Mouse (Mus musculus) midbrain, embryonic 15.5 days (tissue): Measurements from ENCODE around the gene Nfya. TPM values are rescaled to one million over a fixed set of nuclear protein-coding genes. Genes with fewer than 3 reads are reported as not detected.
A peak's percentile ranks its signal among the peaks of the same experiment; 100 is the strongest.

Experiments used
- ATAC-seq: fragments of 200-750 bp; cut with Nextera tagmentation; replicated peaks from 2 replicates; pipeline ENCODE4 v1.8.0; 2017; ENCODE audit warnings: moderate TSS enrichment
- H3K27ac ChIP-seq: fragments of 300-500 bp; sonication (generic); 2 replicates; pipeline ENCODE4 v1.5.1; 2015; ENCODE audit warnings: mild to moderate bottlenecking, inconsistent platforms
- H3K27me3 ChIP-seq: fragments of 300-500 bp; sonication (generic); replicated peaks from 2 replicates; pipeline ENCODE4 v1.6.1; 2015; ENCODE audit warnings: inconsistent platforms
- H3K36me3 ChIP-seq: fragments of 300-500 bp; sonication (generic); replicated peaks from 2 replicates; pipeline ENCODE4 v1.6.1; 2015; ENCODE audit warnings: inconsistent platforms
- H3K4me1 ChIP-seq: fragments of 300-500 bp; sonication (generic); 2 replicates; pipeline ENCODE4 v1.6.1; 2015; ENCODE audit warnings: inconsistent platforms
- H3K4me2 ChIP-seq: fragments of 300-500 bp; sonication (generic); 2 replicates; pipeline ENCODE4 v1.6.1; 2015; ENCODE audit warnings: inconsistent platforms, mild to moderate bottlenecking, moderate library complexity
- H3K4me3 ChIP-seq: fragments of 300-500 bp; sonication (generic); 2 replicates; pipeline ENCODE4 v1.5.1; 2015; ENCODE audit warnings: mild to moderate bottlenecking, inconsistent platforms
- H3K9ac ChIP-seq: fragments of 300-500 bp; sonication (generic); 2 replicates; pipeline ENCODE4 v1.6.1; 2015; ENCODE audit warnings: mild to moderate bottlenecking, inconsistent platforms
- H3K9me3 ChIP-seq: fragments of 300-500 bp; sonication (generic); 2 replicates; pipeline ENCODE4 v1.6.1; 2016; ENCODE audit warnings: inconsistent platforms
- WGBS: fragments of 180-500 bp; shearing (Covaris S2); methylation state at CpG from one replicate; pipeline ENCODE4 v1.1.7; 2015; ENCODE audit warnings: mixed read lengths; 5-methylcytosine and 5-hydroxymethylcytosine counted together
- polyA plus RNA-seq: library from polyadenylated mRNA; unstranded; fragments of >200 nt; fragmentation: Nextera tagmentation; extraction: Ambion mirVana; gene quantifications from 2 replicates; pipeline ENCODE4 v1.2.1, GENCODE M21; 2015

Gene Nfya
- polyA plus RNA-seq, 1 experiment from 2014 or later, result 12.3 TPM

GRCm38 (mm10) chr17:48426991-48427750 is 17.5 kb upstream of the Nfya start:
- Histone ChIP-seq H3K4me1 (no peaks in the 10 kb centered on the region; the same call in 1 of the 2 replicates), H3K9me3 (no peaks in the 10 kb centered on the region), H3K4me3 (no peak overlapping the region), H3K36me3 (no peaks in the 10 kb centered on the region), H3K9ac (no peak overlapping the region), H3K4me2 (no peak overlapping the region), H3K27me3 (no peaks in the 10 kb centered on the region), H3K27ac (no peak overlapping the region)
- 75% methylated on average over 13 of the region's 13 CpGs for WGBS
- ATAC-seq, result no peak

DNA sequence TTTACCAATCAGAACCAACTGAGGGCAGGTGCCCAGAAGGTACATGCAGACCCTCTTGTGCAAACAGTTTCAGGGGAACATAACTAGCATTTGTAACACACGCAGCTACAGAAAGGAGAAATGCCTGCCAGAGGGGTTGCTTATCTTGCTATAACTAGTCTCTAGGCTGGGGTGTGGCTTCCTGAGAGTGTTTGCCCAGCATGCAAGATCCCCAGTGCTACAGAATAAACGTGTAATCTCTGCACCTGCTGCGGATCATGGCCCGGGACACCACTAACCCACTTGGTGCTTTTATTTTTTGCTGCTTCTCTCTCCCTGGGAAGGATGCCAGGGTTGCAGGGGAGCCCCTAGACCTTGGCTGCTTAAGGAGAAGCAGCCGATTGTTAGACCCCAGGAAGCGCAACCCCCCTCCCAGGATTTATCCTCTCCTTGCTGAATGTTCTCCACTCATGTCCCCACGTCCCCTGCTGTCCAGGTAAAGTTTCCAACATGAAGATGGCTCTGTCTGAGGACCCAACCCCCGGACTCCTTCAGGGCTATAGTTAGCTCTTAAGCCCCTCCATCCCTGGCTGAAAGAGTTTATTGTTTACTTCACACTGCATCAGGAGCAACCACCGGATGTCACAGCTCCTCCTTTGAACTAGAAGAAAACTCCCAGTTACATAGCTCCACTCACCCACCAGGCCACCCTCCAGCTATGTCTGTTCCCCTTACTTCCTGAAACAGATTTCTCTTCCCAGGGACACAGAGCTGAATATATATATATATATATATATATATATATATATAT is 16.3 kb upstream of the Nfya start:
- no peaks in the 10 kb centered on the region for H3K36me3 ChIP-seq
- H3K9me3 ChIP-seq, result no peaks in the 10 kb centered on the region
- no peak overlapping the region for H3K4me3 ChIP-seq
- no peak overlapping the region for H3K9ac ChIP-seq
- no peak for ATAC-seq
- no peaks in the 10 kb centered on the region for H3K27me3 ChIP-seq
- no peak overlapping the region for H3K27ac ChIP-seq
- H3K4me2 ChIP-seq, result no peak overlapping the region
- 46% methylated on average over 9 of the region's 9 CpGs for WGBS
- no peaks in the 10 kb centered on the region; the same call in 1 of the 2 replicates for H3K4me1 ChIP-seq

- 89% methylated on average over 9 of the region's 9 CpGs for WGBS
- H3K36me3 ChIP-seq, result no peaks in the 10 kb centered on the region
- H3K27ac ChIP-seq, result no peak overlapping the region
- H3K9me3 ChIP-seq, result no peaks in the 10 kb centered on the region
- no peak overlapping the region for H3K4me3 ChIP-seq
- no peaks in the 10 kb centered on the region; the same call in 1 of the 2 replicates for H3K4me1 ChIP-seq
- H3K9ac ChIP-seq, result no peak overlapping the region
- H3K4me2 ChIP-seq, result no peak overlapping the region
- ATAC-seq, result no peak
- no peaks in the 10 kb centered on the region for H3K27me3 ChIP-seq
Measured at GRCm38 (mm10) chr17:48424237-48424636, 14.5 kb upstream of the Nfya start.

DNA sequence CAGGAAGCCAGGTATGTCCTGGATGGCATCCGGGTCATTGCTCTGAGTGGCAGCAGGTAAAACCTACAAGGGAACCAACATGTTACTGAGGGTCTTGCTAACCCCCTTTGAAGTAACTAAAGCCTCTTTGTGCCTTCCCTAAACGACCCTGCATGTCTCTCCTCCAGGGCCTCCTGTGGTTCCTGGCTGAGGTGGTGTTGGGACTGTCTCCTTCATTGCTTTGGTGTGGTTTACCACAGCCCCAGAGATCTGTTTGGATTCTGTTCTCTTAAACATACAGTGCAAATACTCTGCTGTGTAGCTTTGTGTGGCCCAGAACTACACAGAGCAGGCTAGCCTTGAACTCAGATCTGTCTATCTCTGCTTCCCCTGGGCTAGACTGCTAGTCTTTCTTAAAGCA is 9.9 kb upstream of the Nfya start:
- no peaks in the 10 kb centered on the region for H3K27me3 ChIP-seq
- no peak overlapping the region for H3K9ac ChIP-seq
- ATAC-seq, result no peak
- H3K4me3 ChIP-seq, result no peak overlapping the region
- no peaks in the 10 kb centered on the region for H3K4me1 ChIP-seq
- H3K4me2 ChIP-seq, result no peak overlapping the region
- no peak overlapping the region for H3K27ac ChIP-seq
- H3K36me3 ChIP-seq, result no peaks in the 10 kb centered on the region; the same call in 1 of the 2 replicates
- 68% methylated on average over 2 of the region's 2 CpGs for WGBS
- no peaks in the 10 kb centered on the region for H3K9me3 ChIP-seq

- no peaks in the 10 kb centered on the region for H3K9me3 ChIP-seq
- no peak overlapping the region for H3K4me3 ChIP-seq
- no peaks in the 10 kb centered on the region; the same call in 1 of the 2 replicates for H3K36me3 ChIP-seq
- no peak overlapping the region for H3K4me2 ChIP-seq
- H3K9ac ChIP-seq, result no peak overlapping the region
- H3K27me3 ChIP-seq, result no peaks in the 10 kb centered on the region
- ATAC-seq, result no peak
- no peak overlapping the region for H3K27ac ChIP-seq
- 85% methylated on average over 1 of the region's 1 CpGs for WGBS
- H3K4me1 ChIP-seq, result no peaks in the 10 kb centered on the region
Measured at GRCm38 (mm10) chr17:48418781-48419180, 9.1 kb upstream of the Nfya start.

DNA sequence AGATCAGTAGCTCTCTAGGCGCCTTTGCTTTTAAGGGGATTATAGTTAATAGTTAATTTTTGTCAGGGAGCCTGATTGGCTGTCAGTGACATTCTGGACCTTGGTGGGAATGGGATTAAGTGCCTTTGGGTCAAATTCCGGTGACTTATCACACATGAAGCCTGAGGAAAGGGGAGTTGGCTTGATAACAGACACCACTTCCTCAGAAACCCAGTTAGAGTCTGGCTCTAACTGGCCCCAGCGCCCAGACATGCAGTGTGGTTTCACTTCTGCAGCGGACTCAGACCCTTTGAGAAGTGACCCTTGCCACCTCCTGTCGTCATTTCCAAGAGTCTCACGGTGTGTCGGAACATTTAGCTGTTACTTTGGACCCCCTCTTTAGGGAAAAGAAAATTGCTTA is 8.5 kb upstream of the Nfya start:
- Histone ChIP-seq H3K9me3 (no peaks in the 10 kb centered on the region), H3K27ac (no peak overlapping the region), H3K4me1 (no peaks in the 10 kb centered on the region), H3K36me3 (no peaks in the 10 kb centered on the region; the same call in 1 of the 2 replicates), H3K27me3 (no peaks in the 10 kb centered on the region), H3K4me2 (no peak overlapping the region), H3K9ac (no peak overlapping the region), H3K4me3 (no peak overlapping the region)
- WGBS, result 84% methylated on average over 7 of the region's 7 CpGs
- no peak for ATAC-seq

GRCm38 (mm10) chr17:48417521-48417920 is 7.8 kb upstream of the Nfya start:
- WGBS, result 93% methylated on average over 6 of the region's 6 CpGs
- H3K4me1 ChIP-seq, result no peaks in the 10 kb centered on the region
- no peaks in the 10 kb centered on the region; the same call in 1 of the 2 replicates for H3K36me3 ChIP-seq
- no peaks in the 10 kb centered on the region for H3K9me3 ChIP-seq
- H3K4me2 ChIP-seq, result no peak overlapping the region
- ATAC-seq, result no peak
- no peak overlapping the region for H3K4me3 ChIP-seq
- no peak overlapping the region for H3K27ac ChIP-seq
- H3K9ac ChIP-seq, result no peak overlapping the region
- no peaks in the 10 kb centered on the region for H3K27me3 ChIP-seq

DNA sequence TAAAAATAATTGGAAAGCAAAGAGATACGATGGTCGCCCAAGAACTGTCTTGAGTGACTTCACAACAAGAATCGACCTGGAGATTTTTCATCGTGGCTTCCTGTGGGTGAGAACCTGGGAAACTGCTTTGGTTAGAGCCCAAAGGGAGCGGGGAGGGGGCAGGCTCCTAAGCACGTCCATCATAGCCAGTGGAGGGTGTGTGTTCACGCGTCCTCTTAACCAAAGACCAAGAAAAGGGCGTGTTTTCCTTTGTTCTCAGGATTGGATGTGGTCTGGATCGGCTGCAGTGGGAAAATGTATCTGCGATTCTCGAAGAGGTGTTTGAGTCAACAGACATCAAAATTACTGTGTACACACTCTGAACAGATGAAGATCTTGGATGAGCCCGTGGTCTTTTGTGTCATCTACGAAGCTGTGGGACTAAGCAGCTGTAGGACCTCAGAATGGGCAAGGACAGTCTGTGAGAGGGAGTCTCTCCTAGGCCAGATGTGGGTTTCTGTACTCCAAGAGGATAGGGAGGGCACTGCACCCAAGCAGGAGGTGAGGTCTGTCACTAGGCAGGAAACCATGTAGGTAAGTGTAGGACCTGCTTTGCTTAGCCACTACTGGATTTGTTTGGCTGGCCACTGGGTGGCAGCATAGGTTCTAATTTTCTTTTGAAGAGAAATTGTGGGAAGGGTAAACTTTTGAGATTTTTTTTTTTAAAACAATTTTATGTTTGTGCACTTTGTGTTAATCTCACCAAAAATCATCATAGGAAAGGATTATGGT is 6.9 kb upstream of the Nfya start:
- ATAC-seq, result peak; percentile 84

GRCm38 (mm10) chr17:48416011-48416410 is 6.3 kb upstream of the Nfya start:
- no peak for ATAC-seq
- Histone ChIP-seq H3K9ac (no peak overlapping the region), H3K4me1 (peaks cover 13% of the 10 kb centered on the region), H3K9me3 (no peaks in the 10 kb centered on the region), H3K27ac (no peak overlapping the region), H3K36me3 (no peaks in the 10 kb centered on the region; the same call in 1 of the 2 replicates), H3K27me3 (no peaks in the 10 kb centered on the region), H3K4me2 (no peak overlapping the region), H3K4me3 (no peak overlapping the region)
- 82% methylated on average over 7 of the region's 7 CpGs for WGBS

More for the DNA sequence above, 6.9 kb upstream of the Nfya start:
- H3K4me3 ChIP-seq, result no peak overlapping the region
- no peaks in the 10 kb centered on the region; the same call in 1 of the 2 replicates for H3K36me3 ChIP-seq
- no peak overlapping the region for H3K4me2 ChIP-seq
- H3K27me3 ChIP-seq, result no peaks in the 10 kb centered on the region
- H3K4me1 ChIP-seq, result peaks cover 7% of the 10 kb centered on the region
- H3K9ac ChIP-seq, result no peak overlapping the region
- H3K27ac ChIP-seq, result no peak overlapping the region
- 89% methylated on average over 14 of the region's 14 CpGs for WGBS
- no peaks in the 10 kb centered on the region for H3K9me3 ChIP-seq

DNA sequence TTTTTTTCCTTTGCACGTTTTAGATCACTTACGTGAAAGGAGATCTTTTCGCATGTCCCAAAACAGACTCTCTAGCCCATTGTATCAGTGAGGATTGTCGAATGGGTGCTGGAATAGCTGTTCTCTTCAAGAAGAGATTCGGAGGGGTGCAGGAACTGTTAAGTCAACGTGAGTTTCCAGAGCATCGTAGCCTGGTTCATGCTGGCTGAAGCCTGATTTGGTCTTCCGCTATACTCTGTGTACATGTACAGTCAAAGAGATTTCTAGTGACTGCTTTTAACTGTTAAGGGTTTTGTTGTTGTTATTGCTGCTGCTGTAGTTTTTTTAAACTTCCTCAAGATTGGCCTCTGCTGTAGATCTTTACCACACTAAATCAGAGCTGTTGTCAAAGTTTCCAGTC is 1.5 kb upstream of the Nfya start:
- Histone ChIP-seq H3K36me3 (no peaks in the 10 kb centered on the region; the same call in 1 of the 2 replicates), H3K4me3 (peak overlapping the region; percentile 84), H3K9ac (peak overlapping the region; percentile 71), H3K4me1 (peaks cover 34% of the 10 kb centered on the region), H3K9me3 (no peaks in the 10 kb centered on the region), H3K27me3 (no peaks in the 10 kb centered on the region), H3K27ac (peak overlapping the region; percentile 99), H3K4me2 (peak overlapping the region; percentile 77)
- ATAC-seq, result no peak
- 51% methylated on average over 8 of the region's 8 CpGs for WGBS

GRCm38 (mm10) chr17:48410299-48410785 is 636 bp upstream of the Nfya start:
- H3K27ac ChIP-seq, result peak overlapping the region; percentile 99
- no peaks in the 10 kb centered on the region for H3K9me3 ChIP-seq
- H3K27me3 ChIP-seq, result no peaks in the 10 kb centered on the region
- H3K4me3 ChIP-seq, result peak overlapping the region; percentile 84
- ATAC-seq, result peak; percentile 20
- peaks cover 34% of the 10 kb centered on the region for H3K4me1 ChIP-seq
- 1% methylated on average over 13 of the region's 13 CpGs for WGBS
- no peaks in the 10 kb centered on the region; the same call in 1 of the 2 replicates for H3K36me3 ChIP-seq
- H3K9ac ChIP-seq, result peak overlapping the region; percentile 71
- H3K4me2 ChIP-seq, result peak overlapping the region; percentile 77
